ENCODE assay signal across 8 mouse cellular contexts in the genomic region with DNA sequence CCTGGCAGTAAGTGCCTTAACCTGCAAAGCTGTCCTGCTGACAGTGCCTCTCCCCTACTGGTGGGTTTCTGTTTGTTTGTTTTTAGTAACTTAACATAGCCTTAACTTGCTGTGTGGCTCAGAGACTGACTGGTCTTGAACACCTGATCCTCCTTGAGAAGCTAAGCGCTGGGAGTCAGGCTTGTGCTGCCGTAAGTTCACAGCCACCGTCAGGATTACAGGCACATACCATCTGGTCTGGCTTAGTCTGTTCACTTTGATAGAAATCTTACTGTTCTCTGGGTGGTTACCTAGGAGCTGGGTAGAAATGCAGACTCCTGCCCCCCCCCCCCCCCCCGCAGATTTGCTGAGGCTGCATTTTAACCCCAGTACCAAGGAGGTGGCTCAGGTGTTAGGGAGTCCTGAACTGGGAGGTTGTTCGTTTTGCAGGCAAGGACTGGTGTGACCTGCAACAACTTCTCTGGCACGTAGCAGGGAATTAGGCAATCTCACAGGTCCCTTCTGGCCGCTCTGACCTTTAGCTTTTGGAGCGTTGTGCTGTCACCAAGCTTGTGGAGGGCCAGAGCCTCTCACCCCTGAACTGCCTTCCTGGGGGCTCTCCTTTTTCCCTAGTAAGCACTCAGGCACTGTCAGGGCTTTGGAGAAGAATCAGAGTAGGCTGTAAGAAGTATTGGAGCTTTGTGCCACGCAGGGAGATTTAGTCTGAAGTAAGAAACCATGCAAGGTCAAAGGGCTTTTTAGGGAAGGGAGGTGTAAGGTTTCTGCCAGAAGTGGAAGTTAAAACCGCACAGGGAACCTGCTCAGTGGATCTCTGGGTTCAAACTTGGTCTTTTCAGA. TPM values are rescaled to one million over a fixed set of nuclear protein-coding genes. Genes with fewer than 3 reads are reported as not detected.
DNase-seq lines count a peak whose midpoint lies in the region; ATAC-seq and TF ChIP-seq lines count a peak whose summit lies in the region.

No protein-coding gene starts in this region.

- TF ChIP-seq POLR2A in thymus, adult 2 months (IDR thresholded peaks at IDR 0.05; ENCODE audit: control insufficient read depth, extremely low read depth, insufficient read depth, low read length, poor library complexity), result no peak

- H3K9ac ChIP-seq in liver, postnatal 0 days (replicated peaks), result peak overlapping the region; percentile 48

- peaks cover 39% of the 10 kb centered on the region for H3K4me1 ChIP-seq in thymus, adult 2 months (replicated peaks; ENCODE audit: control insufficient read depth, insufficient read depth, low read length)
- peaks cover 61% of the 10 kb centered on the region for H3K4me1 ChIP-seq in liver, postnatal 0 days (ENCODE audit: insufficient read depth)

- peak overlapping the region; percentile 17; the same call in 1 of the 2 replicates for H3K4me3 ChIP-seq in thymus, adult 2 months (ENCODE audit: control insufficient read depth, insufficient read depth, low read length)
- peak overlapping the region; percentile 4 for H3K4me3 ChIP-seq in liver, postnatal 0 days (ENCODE audit: low read depth, low read length)
- no peak overlapping the region for H3K4me3 ChIP-seq in layer of hippocampus, adult 2 months

- no peaks in the 10 kb centered on the region for H3K36me3 ChIP-seq in thymus, adult 2 months (ENCODE audit: control insufficient read depth, insufficient read depth, low read length)
- H3K36me3 ChIP-seq in liver, postnatal 0 days (replicated peaks; ENCODE audit: insufficient read depth, low read length), result no peaks in the 10 kb centered on the region; the same call in 1 of the 2 replicates

- no peak for TF ChIP-seq CTCF in thymus, adult 2 months (IDR thresholded peaks at IDR 0.05; ENCODE audit: borderline replicate concordance, control insufficient read depth, extremely low read depth, insufficient read depth, low read length, poor library complexity)
- no peak for TF ChIP-seq CTCF in liver, postnatal 0 days (IDR thresholded peaks at IDR 0.05; ENCODE audit: low read depth)
- TF ChIP-seq CTCF in layer of hippocampus, adult 2 months (conservative IDR thresholded peaks at IDR 0.05), result no peak

- no peak for TF ChIP-seq EP300 in liver, postnatal 0 days (IDR thresholded peaks at IDR 0.05; ENCODE audit: low read depth)

- H3K9me3 ChIP-seq in liver, postnatal 0 days (ENCODE audit: low read length), result no peaks in the 10 kb centered on the region

- H3K4me2 ChIP-seq in liver, postnatal 0 days (ENCODE audit: low read depth, low read length), result peak overlapping the region; percentile 61

- H3K27ac ChIP-seq in thymus, adult 2 months (ENCODE audit: control insufficient read depth, insufficient read depth, low read length), result peak overlapping the region; percentile 69; the same call in 1 of the 2 replicates
- peak overlapping the region; percentile 92 for H3K27ac ChIP-seq in liver, postnatal 0 days (ENCODE audit: low read depth)
- no peak overlapping the region; the same call in 1 of the 2 replicates for H3K27ac ChIP-seq in layer of hippocampus, adult 2 months

- 27% methylated on average over 10 of the region's 10 CpGs for WGBS in thymus, adult 2 months
- WGBS in liver, postnatal 0 days (ENCODE audit: insufficient replicate concordance), result 18% methylated on average over 9 of the region's 10 CpGs

- DNase-seq in gastrocnemius, adult 8-10 months (ENCODE audit: low spot score in 2 of 2), result peak; percentile 47 to 55
- no peak for DNase-seq in gastrocnemius, postnatal 4 days (ENCODE audit: low spot score in 2 of 2)
- peak; percentile 18 for DNase-seq in thymus, adult 2 months
- no peak for DNase-seq in thymus, adult 18-20 months
- peak; percentile 61 for DNase-seq in liver, postnatal 0 days
- no peak for DNase-seq in left cerebral cortex, adult 9 months (ENCODE audit: low spot score in 2 of 2)
- DNase-seq in cerebellum, postnatal 14 days, result no peak
- DNase-seq in layer of hippocampus, adult 2 months (ENCODE audit: low spot score in 2 of 2), result no peak

- ATAC-seq in liver, postnatal 0 days, result peak; percentile 73

- no peaks in the 10 kb centered on the region for H3K27me3 ChIP-seq in thymus, adult 2 months (ENCODE audit: control insufficient read depth, insufficient read depth, low read length)
- H3K27me3 ChIP-seq in liver, postnatal 0 days (ENCODE audit: insufficient read depth, low read length), result no peaks in the 10 kb centered on the region

RNA-seq across cellular contexts. Expression of gene Zfp710, which starts 7.8 kb away (rescaled TPM):
- 10 to 100 TPM; 18.5 to 37.8 (median 27.3) TPM for total RNA-seq in gastrocnemius, adult 8-10 months (2022)
- total RNA-seq in gastrocnemius, postnatal 4 days (2021), result 10 to 100 TPM; 17.5 to 18.1 TPM
- 62.1 and 63.1 TPM in 2 replicates for polyA plus RNA-seq in thymus, adult 2 months (2012; rRNA removed)
- polyA plus RNA-seq in liver, postnatal 0 days (2015; fragmentation: Nextera tagmentation; extraction: Ambion mirVana), result 5.9 and 6.4 TPM in 2 replicates
- total RNA-seq in layer of hippocampus, adult 2 months (2021), result 10 to 100 TPM; 21.4 to 27.3 TPM

Comparison
In these comparisons a context has a peak if more than half of its experiments do, and no peak if none do; other contexts are left out.
1. DNase-seq: peak in gastrocnemius, adult 8-10 months (2 of 2), thymus, adult 2 months (single experiment) and liver, postnatal 0 days (single experiment); none in gastrocnemius, postnatal 4 days (0 of 2), thymus, adult 18-20 months (0 of 2), left cerebral cortex, adult 9 months (0 of 2), cerebellum, postnatal 14 days (0 of 2) and layer of hippocampus, adult 2 months (0 of 2).